Mouse (Mus musculus) monocyte, adult 2 months (primary cell): ENCODE results near the gene Sept3.
A peak's percentile ranks its signal among the peaks of the same experiment; 100 is the strongest.
"Not testable (repeated sequence)": the region's sequence is repeated elsewhere in the genome, so short reads cannot be mapped to it uniquely, and the experiment has no call there.

Source experiments
- DNase-seq, 2 experiments: peaks; one replicate each; pipeline ENCODE4 v3.0.0; 2022; ENCODE audit warnings: low spot score in 2 of 2, low read depth in 1 of 2

Sept3 gene

GRCm38 (mm10) chr15:82274593-82274926 is at the start of gene Sept3:
TSS of gene Sept3 (plus strand) at chr15:82274893.
- DNase-seq, result no peak

- no peak for DNase-seq
Measured at GRCm38 (mm10) chr15:82225769-82226168, 48.9 kb upstream of the Sept3 start.

- DNase-seq, result no peak
Measured at GRCm38 (mm10) chr15:82229542-82230045, 45.1 kb upstream of the Sept3 start.

- no peak for DNase-seq
Measured at GRCm38 (mm10) chr15:82230098-82230611, 44.5 kb upstream of the Sept3 start.

- DNase-seq, result no peak
Measured at GRCm38 (mm10) chr15:82231100-82231499, 43.6 kb upstream of the Sept3 start.

- no peak for DNase-seq
Measured at GRCm38 (mm10) chr15:82231591-82232378, 42.9 kb upstream of the Sept3 start.

GRCm38 (mm10) chr15:82232651-82233050 is 42.0 kb upstream of the Sept3 start:
- no peak for DNase-seq

- DNase-seq, result no peak
Measured at GRCm38 (mm10) chr15:82235661-82236060, 39.0 kb upstream of the Sept3 start.

GRCm38 (mm10) chr15:82236565-82236964 is 38.1 kb upstream of the Sept3 start:
- peak in 1 of 2 experiments; percentile 70 for DNase-seq

GRCm38 (mm10) chr15:82243311-82243710 is 31.4 kb upstream of the Sept3 start:
- no peak for DNase-seq

GRCm38 (mm10) chr15:82243742-82244114 is 31.0 kb upstream of the Sept3 start:
- no peak for DNase-seq

GRCm38 (mm10) chr15:82244115-82244804 is 30.4 kb upstream of the Sept3 start, which contains the start of gene Cenpm:
TSS of gene Cenpm (minus strand) at chr15:82244748.
- peak; percentile 69 to 84 for DNase-seq

GRCm38 (mm10) chr15:82244805-82245161 is 29.9 kb upstream of the Sept3 start:
- DNase-seq, result not testable (repeated sequence)

- no peak for DNase-seq
Measured at GRCm38 (mm10) chr15:82247131-82247776, 27.4 kb upstream of the Sept3 start.

GRCm38 (mm10) chr15:82251579-82251978 is 23.1 kb upstream of the Sept3 start:
- no peak for DNase-seq

- no peak for DNase-seq
Measured at GRCm38 (mm10) chr15:82252097-82252496, 22.6 kb upstream of the Sept3 start, which contains the start of gene 1500009C09Rik. TSS of gene 1500009C09Rik (plus strand) at chr15:82252397.

GRCm38 (mm10) chr15:82255248-82255647 is 19.4 kb upstream of the Sept3 start:
- DNase-seq, result no peak

GRCm38 (mm10) chr15:82255944-82256383 is 18.7 kb upstream of the Sept3 start:
- no peak for DNase-seq

GRCm38 (mm10) chr15:82259510-82259909 is 15.2 kb upstream of the Sept3 start:
- DNase-seq, result peak; percentile 29 to 56

GRCm38 (mm10) chr15:82266356-82266755 is 8.3 kb upstream of the Sept3 start:
- DNase-seq, result no peak

GRCm38 (mm10) chr15:82268185-82268584 is 6.5 kb upstream of the Sept3 start:
- no peak for DNase-seq
